Mouse (Mus musculus): ENCODE results near the gene Rabgef1. TPM values are rescaled to one million over a fixed set of nuclear protein-coding genes. Genes with fewer than 3 reads are reported as not detected.

Gene Rabgef1
- polyA plus RNA-seq, 1 experiment, result 16.4 TPM

DNA sequence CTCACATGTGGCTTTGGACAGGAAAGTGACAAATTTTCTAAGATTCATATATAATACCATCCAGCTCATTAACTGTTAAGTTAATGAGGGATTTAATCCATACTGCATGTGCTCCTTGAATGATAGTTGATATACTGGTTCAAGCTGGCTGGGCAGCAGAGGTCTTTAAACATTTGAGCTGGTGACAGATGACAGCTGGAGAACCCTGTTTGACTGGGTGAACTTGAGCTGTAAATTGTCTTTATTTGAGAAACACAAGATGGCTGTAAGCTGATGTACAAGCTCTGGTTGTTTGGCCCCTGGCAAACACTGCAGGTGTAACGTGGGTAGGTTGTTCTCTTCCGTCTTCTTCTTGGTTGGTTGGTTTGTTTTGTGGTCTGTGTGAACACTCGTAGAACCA, 22.2 kb downstream of the Rabgef1 start:
- H3K36me3 ChIP-seq (ENCODE audit: control insufficient read depth, insufficient read depth, low read length), result peaks cover 30% of the 10 kb centered on the region
- H3K4me1 ChIP-seq (ENCODE audit: control insufficient read depth, insufficient read depth, insufficient read length), result no peaks in the 10 kb centered on the region; the same call in 1 of the 2 replicates
- DNase-seq (ENCODE audit: low read depth in 1 of 2, low spot score in 2 of 2), result no peak
- no peak overlapping the region; the same call in 1 of the 2 replicates for H3K27ac ChIP-seq (ENCODE audit: insufficient read depth, low read length)
- H3K27me3 ChIP-seq (ENCODE audit: control insufficient read depth, insufficient read depth, low read length), result no peaks in the 10 kb centered on the region
- 65% methylated on average over 3 of the region's 3 CpGs for WGBS
- no peak overlapping the region for H3K4me3 ChIP-seq (ENCODE audit: extremely low read depth, insufficient read depth, insufficient read length)
- no peak for TF ChIP-seq POLR2A (IDR thresholded peaks at IDR 0.05; ENCODE audit: low read depth, low read length)
- TF ChIP-seq CTCF (IDR thresholded peaks at IDR 0.05; ENCODE audit: extremely low read depth, insufficient read depth, insufficient read length, insufficient replicate concordance), result no peak

DNA sequence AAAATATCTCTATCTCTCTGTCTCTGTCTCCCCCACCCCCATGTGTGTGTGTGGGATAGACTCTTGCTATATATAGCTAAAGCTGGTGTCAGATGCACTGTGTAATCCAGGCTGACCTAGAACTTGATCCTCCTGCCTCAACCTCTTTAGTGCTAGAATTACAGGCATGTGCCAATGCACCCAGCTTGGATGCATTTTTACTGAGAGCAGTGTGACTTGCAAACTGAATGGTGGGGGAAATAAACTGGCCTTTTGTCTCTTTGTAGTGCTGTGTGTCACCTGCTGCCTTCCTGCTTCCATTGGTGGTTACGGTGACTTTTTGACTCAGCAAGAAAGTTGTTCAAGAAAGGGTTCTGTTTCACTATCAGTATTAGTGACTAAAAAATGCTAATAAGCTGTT, 24.7 kb downstream of the Rabgef1 start:
- H3K27me3 ChIP-seq (ENCODE audit: control insufficient read depth, insufficient read depth, low read length), result no peaks in the 10 kb centered on the region
- H3K4me3 ChIP-seq (ENCODE audit: extremely low read depth, insufficient read depth, insufficient read length), result no peak overlapping the region

DNA sequence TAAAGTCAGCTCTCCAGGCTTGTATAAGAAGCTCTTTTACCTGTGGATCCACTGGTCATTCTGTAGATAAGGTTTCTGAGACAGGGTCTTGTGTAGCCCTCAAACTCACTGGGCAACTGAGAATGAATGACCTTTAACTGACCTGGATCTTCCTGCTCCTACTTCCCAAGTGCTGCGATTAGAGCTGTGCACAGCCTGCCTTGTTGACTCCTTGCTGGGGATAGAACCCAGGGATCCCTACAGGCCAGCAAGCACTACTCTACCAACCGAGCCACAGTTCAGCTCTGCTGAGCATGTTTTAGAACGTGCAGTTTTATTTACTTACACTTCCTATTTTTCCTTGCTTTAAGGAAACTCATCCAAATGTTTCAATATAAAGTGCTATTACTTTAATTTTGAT, 25.9 kb downstream of the Rabgef1 start:
- peaks cover 17% of the 10 kb centered on the region for H3K36me3 ChIP-seq (ENCODE audit: control insufficient read depth, insufficient read depth, low read length)
- no peak for DNase-seq (ENCODE audit: low read depth in 1 of 2, low spot score in 2 of 2)
- no peaks in the 10 kb centered on the region; the same call in 1 of the 2 replicates for H3K4me1 ChIP-seq (ENCODE audit: control insufficient read depth, insufficient read depth, insufficient read length)
- no peak overlapping the region for H3K4me3 ChIP-seq (ENCODE audit: extremely low read depth, insufficient read depth, insufficient read length)
- no peak for TF ChIP-seq CTCF (IDR thresholded peaks at IDR 0.05; ENCODE audit: extremely low read depth, insufficient read depth, insufficient read length, insufficient replicate concordance)
- TF ChIP-seq POLR2A (IDR thresholded peaks at IDR 0.05; ENCODE audit: low read depth, low read length), result no peak
- H3K27me3 ChIP-seq (ENCODE audit: control insufficient read depth, insufficient read depth, low read length), result no peaks in the 10 kb centered on the region
- no peak overlapping the region for H3K27ac ChIP-seq (ENCODE audit: insufficient read depth, low read length)
- 77% methylated on average over 3 of the region's 3 CpGs for WGBS

More for the DNA sequence above, 24.7 kb downstream of the Rabgef1 start:
- TF ChIP-seq POLR2A (IDR thresholded peaks at IDR 0.05; ENCODE audit: low read depth, low read length) (no peak), CTCF (IDR thresholded peaks at IDR 0.05; ENCODE audit: extremely low read depth, insufficient read depth, insufficient read length, insufficient replicate concordance) (no peak)
- WGBS, result 58% methylated on average over 1 of the region's 1 CpGs
- DNase-seq (ENCODE audit: low read depth in 1 of 2, low spot score in 2 of 2), result no peak
- H3K4me1 ChIP-seq (ENCODE audit: control insufficient read depth, insufficient read depth, insufficient read length), result no peaks in the 10 kb centered on the region; the same call in 1 of the 2 replicates
- H3K36me3 ChIP-seq (ENCODE audit: control insufficient read depth, insufficient read depth, low read length), result peaks cover 26% of the 10 kb centered on the region
- H3K27ac ChIP-seq (ENCODE audit: insufficient read depth, low read length), result no peak overlapping the region

DNA sequence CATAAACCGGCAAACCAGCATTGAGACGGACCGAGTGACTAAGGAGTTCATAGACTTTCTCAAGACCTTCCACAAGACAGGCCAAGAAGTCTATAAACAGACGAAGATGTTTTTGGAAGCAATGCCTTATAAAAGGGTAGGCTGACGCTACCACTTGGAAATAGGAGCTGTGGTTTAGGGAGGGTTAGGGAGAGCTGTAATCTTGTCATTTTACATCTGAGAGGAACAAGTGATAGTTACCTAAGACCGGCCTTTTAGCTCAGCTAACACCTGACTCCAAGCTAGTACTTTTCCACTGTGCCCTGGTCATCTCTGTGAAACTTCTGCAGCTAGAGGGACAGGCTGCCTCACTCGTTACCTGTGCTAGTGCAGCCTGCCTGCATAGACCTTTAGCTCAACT, 26.4 kb downstream of the Rabgef1 start:
- Histone ChIP-seq H3K36me3 (ENCODE audit: control insufficient read depth, insufficient read depth, low read length) (peaks cover 17% of the 10 kb centered on the region), H3K4me3 (ENCODE audit: extremely low read depth, insufficient read depth, insufficient read length) (no peak overlapping the region), H3K27me3 (ENCODE audit: control insufficient read depth, insufficient read depth, low read length) (no peaks in the 10 kb centered on the region), H3K27ac (ENCODE audit: insufficient read depth, low read length) (no peak overlapping the region), H3K4me1 (ENCODE audit: control insufficient read depth, insufficient read depth, insufficient read length) (no peaks in the 10 kb centered on the region; the same call in 1 of the 2 replicates)
- WGBS, result 95% methylated on average over 7 of the region's 7 CpGs
- no peak for TF ChIP-seq POLR2A (IDR thresholded peaks at IDR 0.05; ENCODE audit: low read depth, low read length)
- TF ChIP-seq CTCF (IDR thresholded peaks at IDR 0.05; ENCODE audit: extremely low read depth, insufficient read depth, insufficient read length, insufficient replicate concordance), result no peak
- DNase-seq (ENCODE audit: low read depth in 1 of 2, low spot score in 2 of 2), result no peak

DNA sequence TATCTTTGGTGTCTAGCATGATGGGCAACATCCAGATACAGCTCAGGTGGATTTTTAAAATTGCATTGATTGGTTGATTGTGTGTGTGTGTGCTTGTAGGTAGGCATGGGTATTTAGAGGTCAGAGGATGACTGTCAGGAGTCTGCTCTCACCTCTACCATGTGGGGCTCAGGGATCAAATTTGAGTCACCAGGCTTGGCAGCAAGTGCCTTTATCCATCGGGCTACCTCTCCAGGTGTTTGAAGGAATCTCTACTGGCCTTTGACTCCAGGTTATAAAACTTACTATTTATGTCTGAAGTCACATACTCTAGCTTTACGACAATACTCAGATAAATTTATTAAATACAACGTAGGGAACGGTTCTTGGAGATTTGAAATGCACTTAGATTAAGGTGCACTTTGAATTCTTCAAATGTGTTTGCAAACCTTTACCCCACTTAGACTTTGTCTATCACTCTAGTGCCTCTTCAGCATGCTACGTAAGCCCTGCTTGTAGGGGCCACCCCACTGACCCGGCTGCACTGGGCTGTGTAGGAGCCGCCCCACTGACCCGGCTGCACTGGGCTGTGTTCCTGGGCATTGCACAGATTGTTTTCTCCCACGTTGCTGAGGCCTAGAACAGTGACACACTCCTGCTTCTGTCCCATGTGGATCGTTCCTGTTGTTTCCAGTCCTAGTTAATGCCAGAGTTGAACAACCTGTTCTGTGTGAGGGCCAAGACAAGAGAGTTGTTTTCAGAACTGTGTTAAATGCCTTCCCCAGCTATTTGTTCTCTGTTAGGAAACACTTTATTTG, 28.8 kb downstream of the Rabgef1 start:
- Histone ChIP-seq H3K27ac (ENCODE audit: insufficient read depth, low read length) (no peak overlapping the region), H3K36me3 (ENCODE audit: control insufficient read depth, insufficient read depth, low read length) (peaks cover 17% of the 10 kb centered on the region), H3K4me1 (ENCODE audit: control insufficient read depth, insufficient read depth, insufficient read length) (peaks cover 6% of the 10 kb centered on the region; the same call in 1 of the 2 replicates), H3K27me3 (ENCODE audit: control insufficient read depth, insufficient read depth, low read length) (no peaks in the 10 kb centered on the region), H3K4me3 (ENCODE audit: extremely low read depth, insufficient read depth, insufficient read length) (no peak overlapping the region)
- no peak for DNase-seq (ENCODE audit: low read depth in 1 of 2, low spot score in 2 of 2)
- 88% methylated on average over 10 of the region's 10 CpGs for WGBS
- no peak for TF ChIP-seq CTCF (IDR thresholded peaks at IDR 0.05; ENCODE audit: extremely low read depth, insufficient read depth, insufficient read length, insufficient replicate concordance)
- no peak for TF ChIP-seq POLR2A (IDR thresholded peaks at IDR 0.05; ENCODE audit: low read depth, low read length)

DNA sequence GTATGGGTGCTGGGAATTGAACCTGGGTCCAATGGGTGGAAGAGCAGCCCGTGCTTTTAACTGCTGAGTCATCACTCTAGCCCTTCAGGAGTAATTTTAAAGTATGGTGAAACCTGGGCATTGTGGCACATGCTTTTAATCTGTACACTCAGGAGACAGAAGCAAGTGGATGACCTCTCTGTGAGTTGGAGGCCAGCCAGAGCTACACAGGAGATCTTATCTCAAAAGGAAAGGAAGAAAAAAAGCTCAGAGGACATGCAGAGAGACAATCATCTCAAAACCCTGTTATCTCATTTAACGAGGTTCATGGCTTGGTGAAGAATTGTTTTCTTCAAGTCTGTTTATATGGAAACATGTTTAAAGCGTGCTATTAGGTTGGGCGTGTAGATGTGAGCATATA, 32.4 kb downstream of the Rabgef1 start:
- Histone ChIP-seq H3K4me3 (ENCODE audit: extremely low read depth, insufficient read depth, insufficient read length) (no peak overlapping the region), H3K27me3 (ENCODE audit: control insufficient read depth, insufficient read depth, low read length) (no peaks in the 10 kb centered on the region), H3K27ac (ENCODE audit: insufficient read depth, low read length) (no peak overlapping the region), H3K36me3 (ENCODE audit: control insufficient read depth, insufficient read depth, low read length) (peaks cover 12% of the 10 kb centered on the region), H3K4me1 (ENCODE audit: control insufficient read depth, insufficient read depth, insufficient read length) (peaks cover 10% of the 10 kb centered on the region; the same call in 1 of the 2 replicates)
- TF ChIP-seq CTCF (IDR thresholded peaks at IDR 0.05; ENCODE audit: extremely low read depth, insufficient read depth, insufficient read length, insufficient replicate concordance) (no peak), POLR2A (IDR thresholded peaks at IDR 0.05; ENCODE audit: low read depth, low read length) (no peak)
- WGBS, result 69% methylated on average over 4 of the region's 4 CpGs
- no peak for DNase-seq (ENCODE audit: low read depth in 1 of 2, low spot score in 2 of 2)

DNA sequence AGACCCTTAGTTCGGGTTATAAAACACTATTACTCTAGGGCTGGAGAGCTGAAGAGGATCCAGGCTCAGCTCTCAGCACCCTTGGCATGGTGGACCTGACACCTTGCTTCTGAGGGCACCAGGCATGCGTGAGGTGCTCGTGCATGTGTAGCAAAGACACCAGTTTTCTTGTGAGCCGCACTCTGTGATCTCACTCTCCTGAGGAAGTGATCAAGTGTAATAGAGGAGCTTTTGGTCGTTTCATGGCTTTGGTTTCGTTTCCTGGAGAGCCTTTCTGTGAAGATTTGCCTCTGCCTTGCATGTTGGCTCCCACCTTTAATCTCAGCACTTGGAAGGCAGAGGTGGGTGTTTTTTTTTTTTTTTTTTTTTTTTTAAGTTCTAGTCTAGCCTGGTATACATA, 33.0 kb downstream of the Rabgef1 start:
- Histone ChIP-seq H3K4me3 (ENCODE audit: extremely low read depth, insufficient read depth, insufficient read length) (no peak overlapping the region), H3K4me1 (ENCODE audit: control insufficient read depth, insufficient read depth, insufficient read length) (peaks cover 10% of the 10 kb centered on the region; the same call in 1 of the 2 replicates), H3K36me3 (ENCODE audit: control insufficient read depth, insufficient read depth, low read length) (peaks cover 16% of the 10 kb centered on the region), H3K27ac (ENCODE audit: insufficient read depth, low read length) (peak overlapping the region; percentile 52), H3K27me3 (ENCODE audit: control insufficient read depth, insufficient read depth, low read length) (no peaks in the 10 kb centered on the region)
- TF ChIP-seq CTCF (IDR thresholded peaks at IDR 0.05; ENCODE audit: extremely low read depth, insufficient read depth, insufficient read length, insufficient replicate concordance), result no peak
- no peak for TF ChIP-seq POLR2A (IDR thresholded peaks at IDR 0.05; ENCODE audit: low read depth, low read length)
- WGBS, result 53% methylated on average over 6 of the region's 6 CpGs
- DNase-seq (ENCODE audit: low read depth in 1 of 2, low spot score in 2 of 2), result peak in 1 of 2 experiments; percentile 32
